Mouse (Mus musculus): ENCODE data around the gene Tent4b.

Gene Tent4b

DNA sequence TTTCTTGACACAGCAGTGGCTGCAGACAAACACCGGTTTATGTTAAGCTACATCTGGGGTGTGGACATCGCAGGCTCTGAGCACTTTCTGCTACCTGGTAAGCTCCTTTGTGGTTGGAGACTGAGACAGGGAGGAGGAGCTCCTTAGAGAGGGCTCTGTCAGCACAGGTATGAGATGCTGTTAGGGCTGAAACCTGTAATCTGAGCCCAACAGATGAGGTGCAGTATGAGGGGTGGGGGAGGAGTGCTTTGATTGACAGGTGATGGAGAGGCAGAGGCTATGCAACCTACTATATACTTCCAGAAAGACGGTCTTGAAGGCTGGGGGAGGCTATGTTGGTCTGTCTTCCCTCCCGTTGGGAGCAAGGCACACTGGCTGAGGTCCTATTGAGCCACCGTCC is 80.2 kb downstream of the Tent4b start:
- no peak for DNase-seq (ENCODE audit: low spot score)

DNA sequence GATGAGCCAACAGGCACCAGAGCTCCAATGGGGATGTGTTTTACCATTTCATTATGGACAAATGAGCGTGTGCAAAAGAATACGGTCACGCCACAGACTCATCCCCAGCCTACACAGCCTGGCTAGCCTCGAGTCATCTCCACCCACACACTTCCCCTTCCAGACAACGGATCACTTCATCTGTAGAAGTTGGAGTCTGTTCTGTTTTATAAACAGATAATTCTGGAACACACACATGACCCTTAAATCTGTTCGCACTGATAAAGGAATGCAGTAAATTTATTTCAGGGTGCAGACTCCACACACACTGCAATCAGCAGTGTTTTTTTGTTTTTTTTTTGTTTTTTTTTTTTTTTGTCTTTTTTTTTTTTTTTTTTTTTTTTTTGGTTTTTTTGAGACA is 80.7 kb downstream of the Tent4b start:
- no peak for DNase-seq (ENCODE audit: low spot score)

DNA sequence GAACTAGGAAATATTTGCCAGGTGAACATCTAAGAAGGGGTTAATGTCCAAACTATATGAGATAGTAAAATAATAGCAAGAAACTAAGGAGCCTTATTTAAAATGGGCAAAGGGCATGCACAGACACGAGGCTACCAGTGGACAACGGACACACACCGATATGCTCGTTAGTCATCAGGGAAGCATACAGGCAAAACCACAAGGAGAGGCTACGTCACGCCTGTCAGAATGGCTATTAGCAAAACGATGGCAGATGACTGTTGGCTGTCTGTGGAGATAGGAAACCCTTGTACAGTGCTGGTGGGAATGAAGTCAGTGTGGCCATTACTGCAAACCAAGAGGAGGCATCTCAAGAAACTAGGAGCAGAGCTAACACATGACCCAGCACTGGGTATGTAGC is 81.9 kb downstream of the Tent4b start:
- DNase-seq (ENCODE audit: low spot score) = no peak

DNA sequence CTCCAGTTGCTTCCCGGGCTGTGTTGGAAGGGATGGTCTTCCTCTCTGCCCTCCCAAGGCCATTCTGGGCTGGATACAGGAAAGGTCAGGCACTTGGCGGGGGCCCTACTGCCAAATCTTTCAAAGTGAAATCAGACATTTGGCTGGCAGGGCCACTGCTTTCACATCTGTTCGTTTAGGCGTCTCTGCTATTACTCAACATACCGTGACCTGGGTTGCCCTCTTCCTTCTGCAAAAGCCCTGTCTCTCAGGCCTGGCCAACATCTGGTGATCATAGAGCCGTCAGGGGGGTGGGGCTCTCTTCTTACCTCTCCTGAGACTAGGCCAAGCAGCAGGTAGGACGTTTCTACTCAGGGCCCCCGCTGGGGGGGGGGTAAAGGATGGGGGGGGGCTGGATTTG is 83.7 kb downstream of the Tent4b start:
- DNase-seq (ENCODE audit: low spot score) = no peak

DNA sequence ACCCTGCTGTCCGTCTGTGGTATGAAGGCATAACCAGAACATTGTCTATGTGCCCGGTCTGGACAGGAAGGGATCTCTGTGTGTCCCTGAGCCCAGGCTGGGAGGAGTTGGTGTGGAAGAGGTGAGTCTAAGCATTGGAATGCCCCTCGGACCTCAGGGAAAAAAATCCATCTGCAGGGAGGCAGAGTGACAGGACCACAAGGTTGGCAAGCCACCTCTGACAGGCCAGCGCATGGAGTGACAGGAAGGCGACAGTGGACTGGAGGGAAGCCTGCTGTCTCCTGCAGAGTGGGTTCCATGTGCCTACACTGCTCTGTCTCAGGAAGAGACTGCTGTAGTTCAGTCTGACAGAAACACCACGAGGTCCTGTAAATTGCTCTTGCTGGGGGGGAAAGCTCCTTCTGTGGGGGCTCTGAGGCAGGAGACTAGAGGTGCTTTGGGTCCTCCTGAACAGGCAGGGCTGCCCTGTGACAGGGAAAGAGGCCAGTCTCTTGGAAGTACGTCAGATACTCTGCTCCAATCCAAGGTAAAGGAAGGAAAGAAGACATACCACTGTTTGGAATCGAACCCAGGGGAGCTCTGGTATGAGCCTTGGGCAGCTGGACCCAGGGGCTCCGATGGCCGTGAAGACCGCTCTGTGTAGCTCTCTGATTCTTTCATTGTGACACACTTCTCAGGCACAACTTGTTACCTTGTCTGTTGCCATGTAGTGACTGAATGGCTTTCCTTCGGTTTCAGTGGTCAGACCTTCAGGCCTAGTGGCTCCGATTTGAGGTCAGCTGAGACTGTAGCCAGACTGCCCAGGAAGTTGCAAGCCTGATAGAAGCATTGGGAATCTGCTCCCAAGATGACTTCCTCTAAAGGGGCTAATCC is 84.5 kb downstream of the Tent4b start:
- no peak for DNase-seq (ENCODE audit: low spot score)

DNA sequence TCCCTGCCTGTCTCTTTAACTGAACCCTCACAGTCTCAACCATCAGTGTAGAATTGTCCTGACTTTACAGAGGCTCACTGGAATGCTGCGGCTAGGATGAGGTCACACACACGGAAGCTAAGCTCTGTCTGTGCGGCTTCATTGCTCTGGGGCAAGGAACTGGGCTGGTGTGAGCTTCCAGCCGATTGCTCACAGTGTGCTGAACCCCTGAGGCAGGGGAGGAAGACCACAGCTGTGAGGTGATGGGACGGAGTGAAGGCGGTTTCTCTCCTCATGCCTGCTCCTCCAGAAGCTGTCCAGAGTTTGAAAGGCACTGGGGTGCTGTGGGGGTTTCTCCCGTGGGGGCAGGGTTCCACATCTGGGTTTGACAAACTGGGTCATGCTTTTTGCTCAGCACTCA is 85.7 kb downstream of the Tent4b start:
- DNase-seq (ENCODE audit: low spot score) = no peak

DNA sequence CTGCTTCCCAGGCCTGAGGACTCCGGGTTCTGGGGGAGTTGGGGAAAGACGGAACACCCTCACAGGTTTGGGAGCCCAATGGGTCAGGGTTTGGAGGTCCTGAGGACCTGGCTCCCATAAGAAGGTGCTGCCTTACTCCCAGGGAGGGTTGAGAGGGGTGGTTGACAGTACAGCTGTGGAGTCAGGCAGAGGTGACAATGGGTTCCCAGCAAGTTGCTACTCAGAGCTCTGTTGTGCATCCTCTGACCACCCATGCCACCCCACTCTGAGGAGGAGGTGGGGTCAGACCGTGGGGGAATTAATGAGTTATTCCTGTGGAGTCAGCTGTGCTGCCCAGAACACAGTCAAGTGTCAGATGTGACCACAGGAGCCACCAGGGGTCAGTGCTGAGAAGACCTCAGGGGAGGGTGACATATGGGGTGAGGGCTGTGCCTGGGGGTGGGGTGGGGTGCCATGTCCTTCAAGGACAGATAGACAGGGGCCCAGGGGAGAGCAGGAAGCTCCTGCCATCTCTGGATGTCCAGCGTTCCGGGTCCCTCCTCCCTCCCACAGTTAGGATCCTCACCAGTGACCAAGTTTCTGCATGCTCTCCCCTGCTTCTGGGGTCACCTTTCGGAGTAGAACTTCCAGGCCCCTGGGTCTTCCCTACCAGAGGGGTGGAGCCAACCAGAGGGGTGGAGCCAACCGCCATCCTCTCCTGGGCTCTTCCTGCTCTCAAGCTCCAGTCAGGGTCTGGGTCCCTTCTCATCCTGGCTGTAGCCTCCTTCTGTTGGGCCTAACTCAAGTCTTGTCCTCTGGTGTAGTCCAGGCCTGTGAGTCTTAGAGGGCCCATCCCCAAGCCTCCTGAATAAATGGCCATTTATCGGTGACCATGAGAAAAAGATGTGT is 86.7 kb downstream of the Tent4b start:
- DNase-seq (ENCODE audit: low spot score) = no peak

DNA sequence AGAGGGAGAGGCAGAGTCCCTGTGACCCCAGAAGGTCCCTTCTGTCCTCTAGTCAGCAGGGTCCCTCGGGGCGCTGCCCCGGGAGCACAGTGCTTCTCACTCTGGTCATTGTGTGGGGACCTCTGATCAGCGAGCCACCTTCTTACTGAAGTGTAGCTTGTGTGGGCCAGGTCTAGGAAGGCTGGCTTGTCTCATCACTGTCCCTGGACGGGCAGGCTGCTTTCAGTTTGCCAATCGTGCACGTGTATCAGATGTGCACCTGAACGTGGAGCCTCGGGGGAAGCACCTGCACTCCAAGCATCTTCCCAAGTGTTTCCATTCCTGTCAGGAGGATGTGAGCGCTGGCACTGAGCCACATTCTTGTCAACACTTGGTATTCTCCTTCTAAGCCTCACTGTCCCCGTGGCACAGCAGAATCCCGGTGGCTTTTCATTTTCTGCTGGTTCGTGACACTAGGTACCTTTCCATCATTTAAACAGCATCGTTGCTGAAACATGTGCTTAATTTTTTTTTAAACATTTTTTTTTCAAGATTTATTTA is 87.5 kb downstream of the Tent4b start:
- no peak for DNase-seq (ENCODE audit: low spot score)

DNA sequence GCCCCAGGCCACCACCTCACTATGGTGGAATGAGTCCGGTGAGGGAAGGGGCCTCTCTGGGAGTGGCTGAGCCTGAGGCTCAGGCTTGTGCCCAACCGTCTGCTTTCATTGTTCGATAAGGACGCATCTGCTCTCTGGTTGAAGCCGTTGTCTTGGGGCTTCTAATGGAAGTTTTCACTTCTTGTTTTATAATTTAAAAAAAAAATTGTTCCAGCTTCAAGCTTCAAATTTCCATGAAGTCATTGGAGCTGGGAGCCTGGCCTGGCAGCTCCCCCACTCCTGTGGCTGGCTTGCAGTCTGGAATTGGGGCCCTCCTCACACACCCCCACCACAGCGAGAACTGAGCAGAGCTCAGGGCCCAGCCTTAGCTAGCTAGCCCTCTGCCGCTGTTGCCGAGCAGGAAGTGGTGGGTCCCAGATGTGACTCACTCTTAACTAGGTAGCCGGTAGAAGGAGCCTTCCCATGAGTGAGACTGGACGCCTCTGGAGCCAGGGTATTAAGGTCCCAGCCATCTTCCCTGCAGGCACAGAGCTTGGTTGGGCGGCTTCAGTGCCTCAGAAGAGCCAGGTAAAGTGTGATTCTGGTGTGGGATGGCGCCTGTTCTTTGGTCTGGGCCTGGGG is 89.7 kb downstream of the Tent4b start:
- DNase-seq (ENCODE audit: low spot score) = no peak

DNA sequence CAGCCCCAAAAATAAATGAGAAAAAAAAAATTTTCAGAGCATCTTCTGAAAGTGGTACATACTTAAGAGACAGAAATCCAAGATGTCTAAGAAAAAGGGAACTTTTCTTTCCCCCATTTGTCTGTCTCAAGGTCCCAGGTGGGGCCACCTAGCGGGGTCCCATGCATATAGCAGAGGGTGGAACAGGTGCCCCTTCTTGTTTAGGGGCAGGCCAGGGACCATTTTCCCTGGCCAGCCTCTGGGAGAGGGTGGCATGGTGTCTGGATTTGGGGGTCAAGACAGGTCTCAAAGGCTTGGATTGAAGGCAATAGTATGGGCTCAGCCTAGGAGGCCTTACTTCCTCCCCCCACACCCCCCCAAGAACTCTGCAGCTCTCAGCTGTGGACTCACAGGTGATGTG is 90.9 kb downstream of the Tent4b start:
- no peak for DNase-seq (ENCODE audit: low spot score)

DNA sequence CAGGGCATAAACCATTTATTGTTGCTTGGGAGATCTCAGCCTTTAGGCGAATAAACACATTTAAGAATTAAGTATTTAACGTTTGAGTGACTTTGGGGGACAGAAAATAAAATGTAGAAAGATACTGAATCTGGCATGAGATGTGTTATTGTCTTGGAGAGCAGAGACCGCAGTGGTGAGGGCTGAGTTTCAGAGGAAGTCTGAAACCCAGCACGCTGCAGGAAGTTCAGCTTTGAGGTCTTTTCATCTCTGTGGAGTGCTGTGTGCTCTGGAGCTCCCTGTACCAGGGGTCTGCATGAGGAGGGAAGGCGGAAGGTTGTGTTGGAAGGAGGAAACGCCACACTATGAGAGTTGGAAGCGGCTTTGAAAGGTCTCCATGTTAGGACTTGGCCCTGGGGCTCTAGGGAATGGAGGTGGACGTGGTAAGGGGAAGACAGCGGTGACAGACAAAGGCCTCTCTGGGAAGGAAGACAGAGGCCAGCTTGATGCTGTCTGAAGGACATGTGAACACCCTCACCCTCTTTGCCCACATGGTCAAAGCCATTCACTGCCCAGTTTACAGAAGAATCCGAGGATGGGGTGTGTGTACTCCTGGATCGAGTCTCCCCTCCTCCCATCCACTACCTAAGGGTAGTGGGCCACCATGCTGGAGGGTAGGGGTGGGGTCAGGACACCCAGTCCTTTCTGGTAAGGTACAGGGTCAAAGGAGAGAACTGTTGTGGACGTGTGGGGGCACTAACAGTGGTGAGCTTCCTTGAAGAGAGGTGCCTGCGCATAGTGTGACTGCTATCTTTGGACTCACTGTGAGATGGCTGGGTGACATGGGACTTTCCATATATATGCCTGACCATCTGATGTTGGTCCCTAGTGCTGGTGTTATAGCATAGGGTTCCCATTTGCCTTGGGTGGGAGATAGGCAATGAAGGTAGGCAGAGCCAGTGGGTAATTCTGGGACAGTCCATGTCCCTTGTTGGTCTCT is 91.6 kb downstream of the Tent4b start:
- no peak for DNase-seq (ENCODE audit: low spot score)

DNA sequence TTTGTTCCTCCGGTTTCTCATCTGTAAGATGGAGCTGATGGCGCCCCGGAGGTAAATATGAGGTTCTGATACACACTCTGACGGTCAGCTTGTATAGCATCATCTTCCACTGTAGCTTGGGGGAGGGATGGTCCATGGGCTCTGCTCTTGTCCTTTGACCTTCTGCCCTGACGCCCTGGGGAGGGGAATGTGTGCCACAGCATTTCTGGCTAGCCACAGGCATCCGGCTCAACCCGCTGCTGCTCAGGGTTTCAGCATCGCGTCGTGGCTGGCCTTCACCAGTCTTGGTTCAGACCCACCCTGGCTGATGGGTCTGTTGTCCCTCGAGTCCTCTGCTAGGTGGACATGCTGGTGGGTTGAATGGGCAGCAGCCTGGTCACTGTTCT is 92.3 kb downstream of the Tent4b start:
- DNase-seq (ENCODE audit: low spot score) = no peak

DNA sequence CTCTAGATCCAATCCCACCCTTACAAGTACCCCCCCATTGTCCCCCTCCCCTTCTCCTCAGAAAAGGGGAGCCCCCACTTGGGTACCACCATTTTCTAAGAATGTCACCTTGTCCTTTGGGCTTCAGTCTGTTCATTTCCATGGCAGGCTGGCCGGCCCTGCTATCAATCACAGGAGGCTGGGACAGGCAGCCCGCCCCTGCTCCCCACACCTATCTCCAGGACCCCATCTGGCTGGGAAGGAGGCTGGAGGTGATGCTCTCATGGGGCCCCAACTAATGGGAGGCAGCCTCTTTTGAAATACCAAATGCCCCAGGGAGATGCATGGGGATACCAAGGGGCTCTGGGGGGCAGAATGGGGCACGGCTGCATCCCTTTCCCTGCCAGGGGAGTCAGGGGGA is 93.9 kb downstream of the Tent4b start:
- DNase-seq (ENCODE audit: low spot score) = no peak

DNA sequence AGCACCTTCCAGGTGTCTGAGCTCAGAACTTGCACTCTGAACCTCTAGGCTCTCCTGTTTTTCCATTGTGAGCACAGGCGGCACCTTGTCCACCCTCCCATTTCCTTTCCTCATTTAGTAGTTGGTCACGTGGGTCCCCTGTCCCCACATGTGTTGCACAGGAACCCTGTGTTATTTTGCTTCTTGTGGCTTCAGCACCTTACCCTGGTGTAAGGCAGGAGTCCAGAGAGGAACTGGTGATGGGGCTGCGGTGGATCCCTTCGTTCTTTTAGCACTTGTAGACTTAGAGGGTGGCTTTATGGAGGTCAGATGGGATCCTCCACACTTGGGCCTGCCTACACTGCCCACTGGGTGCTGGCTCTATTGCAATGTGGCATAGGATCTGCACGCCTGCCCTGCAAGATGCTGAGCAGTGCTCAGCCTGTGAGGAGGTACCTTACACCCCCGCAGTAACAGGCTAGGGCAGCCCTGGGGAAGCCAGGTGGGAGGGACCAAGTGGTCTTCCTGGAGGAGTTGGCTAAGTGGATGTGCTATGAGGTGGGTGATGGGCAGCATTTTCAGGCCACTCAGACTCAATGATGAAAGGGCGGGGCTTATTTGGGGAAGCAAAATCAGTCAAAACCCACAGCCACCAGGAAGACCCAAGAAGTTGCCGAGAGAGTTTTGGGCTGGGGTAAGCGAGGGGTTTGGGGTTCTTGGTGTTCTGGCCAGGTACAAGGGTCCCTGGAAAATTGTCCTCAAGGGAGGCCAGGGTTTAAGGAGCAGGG is 94.8 kb downstream of the Tent4b start:
- no peak for DNase-seq (ENCODE audit: low spot score)

DNA sequence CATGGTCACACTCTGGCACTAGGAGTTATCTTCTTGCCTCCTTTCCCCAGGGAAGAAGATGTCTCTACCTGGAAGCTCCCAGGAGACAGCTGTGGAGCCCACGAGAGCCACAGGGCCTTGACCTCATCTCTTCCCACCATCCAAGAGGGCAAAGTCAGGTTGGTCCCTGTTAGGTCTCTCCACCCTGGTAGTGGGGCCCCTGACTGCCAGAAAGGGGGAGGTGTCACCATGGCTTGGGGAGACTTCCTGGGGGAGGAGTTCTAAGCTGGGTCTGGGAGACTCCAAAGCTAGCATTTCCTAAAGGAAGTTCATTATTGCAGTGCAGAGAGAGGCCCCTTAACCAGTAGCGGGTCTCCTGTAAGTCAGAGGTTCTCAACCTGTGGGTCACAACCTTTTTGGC is 96.0 kb downstream of the Tent4b start:
- DNase-seq (ENCODE audit: low spot score) = no peak

DNA sequence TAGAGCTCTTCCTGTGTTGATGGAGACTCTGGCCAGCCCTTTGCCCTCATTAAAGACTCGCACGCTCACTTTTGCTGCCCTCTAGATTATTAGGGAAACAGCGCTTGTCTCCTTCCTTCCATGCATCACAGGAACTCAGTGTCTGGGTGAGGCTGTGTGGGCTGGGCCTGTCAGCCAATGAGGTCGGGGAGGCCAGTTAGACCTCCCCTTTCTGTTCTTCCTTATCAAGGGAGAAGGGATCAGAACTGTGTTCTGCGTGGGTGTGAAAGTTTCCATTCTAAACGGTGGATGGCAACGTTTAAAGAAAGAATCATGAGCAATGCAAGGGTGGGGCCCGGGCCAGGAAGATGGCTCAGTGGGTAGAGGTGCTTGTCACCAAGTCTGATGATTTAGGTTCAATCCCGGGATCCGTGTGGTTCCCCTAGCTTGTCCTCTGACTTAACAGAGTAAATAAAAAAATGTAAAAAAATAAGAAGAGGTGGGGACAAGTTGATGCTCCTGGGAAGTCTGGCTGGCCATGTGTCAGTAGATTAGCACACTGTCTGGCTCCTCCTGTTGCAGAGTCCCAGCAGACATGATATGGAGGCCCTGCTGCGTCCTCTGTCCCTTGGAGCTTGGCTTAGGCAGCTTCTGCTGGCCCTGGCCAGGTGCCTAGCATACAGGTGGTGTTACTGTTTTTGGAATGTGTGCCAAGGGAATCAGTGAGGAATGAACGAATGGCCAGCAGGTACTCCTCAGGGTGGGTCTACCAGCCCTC is 99.1 kb downstream of the Tent4b start:
- no peak for DNase-seq (ENCODE audit: low spot score)

DNA sequence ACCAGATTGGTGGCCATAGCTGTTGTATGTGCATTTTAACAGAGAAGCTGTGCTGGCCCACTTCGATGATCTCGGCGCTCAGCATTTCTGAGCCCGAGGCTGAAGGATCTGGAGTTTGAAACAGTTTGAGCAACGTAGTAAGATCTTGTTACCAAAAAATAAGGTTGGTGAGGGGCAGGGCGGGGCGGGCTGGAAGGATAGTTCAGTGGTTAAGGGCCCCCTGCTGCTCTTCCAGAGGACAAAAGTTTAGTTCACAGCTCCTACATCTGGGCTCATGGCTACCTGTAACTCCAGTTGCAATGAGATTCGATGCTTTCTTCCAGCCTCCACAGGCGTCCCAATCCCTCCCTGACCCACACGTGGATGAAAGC is 99.7 kb downstream of the Tent4b start:
- no peak for DNase-seq (ENCODE audit: low spot score)

DNA sequence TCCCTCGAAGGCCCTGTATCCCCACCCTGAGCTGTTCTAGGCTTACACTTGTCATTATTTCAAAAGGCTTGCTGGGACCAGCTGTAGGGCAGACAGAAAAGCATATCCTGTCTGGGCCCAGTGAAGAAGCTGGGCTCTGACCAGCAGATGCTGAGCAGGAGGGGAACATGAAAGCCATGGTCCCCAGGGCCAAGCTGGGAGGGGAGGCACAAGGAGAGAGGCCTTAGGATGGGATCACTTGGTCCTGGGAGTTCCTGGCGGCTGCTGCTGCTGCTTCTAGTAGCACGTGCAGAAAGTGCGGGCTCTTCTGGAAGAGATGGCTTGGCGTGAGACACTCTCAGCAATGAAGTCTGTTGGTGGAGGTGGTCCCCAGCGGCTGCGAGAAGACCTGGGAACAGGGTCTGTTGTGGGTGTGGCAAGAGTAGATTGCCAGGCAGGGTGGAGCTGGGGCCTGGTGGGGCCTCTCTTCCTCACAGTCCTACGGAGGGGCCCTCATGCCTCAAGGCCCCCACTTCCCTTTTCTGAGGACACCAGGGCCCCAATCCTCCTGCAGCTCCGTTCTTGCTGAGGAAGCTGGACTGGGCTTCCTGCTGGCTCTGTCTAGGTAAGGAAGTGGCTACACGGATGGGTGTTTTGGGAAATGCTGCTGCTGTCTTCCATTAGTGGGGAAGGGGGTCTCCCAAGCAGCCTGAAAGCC is 101.0 kb downstream of the Tent4b start:
- no peak for DNase-seq (ENCODE audit: low spot score)

Measured in urinary bladder, postnatal 10 days (tissue).